Mouse (Mus musculus) bone marrow, adult 2 months (tissue): ENCODE results near the gene Snx4.

ENCODE experiments used
- CTCF ChIP-seq: fragments of 200-500 bp; IDR thresholded peaks from 2 replicates; pipeline ENCODE4 v1.5.1; 2011; ENCODE audit warnings: low read length, control low read depth; ENCODE audit not compliant: control insufficient read depth, insufficient read depth
- POLR2A ChIP-seq: fragments of 200-500 bp; IDR thresholded peaks from 2 replicates; pipeline ENCODE4 v1.6.1; 2011; ENCODE audit warnings: low read depth, mild to moderate bottlenecking, control low read depth, low read length, borderline replicate concordance; ENCODE audit not compliant: control insufficient read depth

DNA sequence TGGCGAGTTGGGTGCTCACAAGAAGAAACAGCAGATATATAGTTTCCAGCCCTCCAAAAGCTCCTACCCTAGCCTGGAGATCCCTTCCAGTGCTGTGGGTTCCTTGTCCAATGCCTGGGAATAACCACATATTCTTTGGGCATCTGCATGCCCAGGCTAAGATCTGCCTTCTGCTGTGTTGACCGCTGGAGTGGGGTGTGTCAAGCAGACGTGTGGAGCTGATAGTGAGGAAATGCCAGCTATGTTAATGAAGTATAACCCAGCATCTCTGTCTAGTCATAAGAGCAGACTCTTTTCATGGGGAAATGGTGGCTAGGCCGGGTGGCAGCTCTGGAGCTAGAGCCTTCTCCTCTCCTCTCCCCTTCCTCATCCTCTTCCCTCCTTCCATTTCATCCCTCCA is 64.4 kb downstream of the Snx4 start:
- TF ChIP-seq CTCF: no peak
- no peak for TF ChIP-seq POLR2A
